In the genomic region with DNA sequence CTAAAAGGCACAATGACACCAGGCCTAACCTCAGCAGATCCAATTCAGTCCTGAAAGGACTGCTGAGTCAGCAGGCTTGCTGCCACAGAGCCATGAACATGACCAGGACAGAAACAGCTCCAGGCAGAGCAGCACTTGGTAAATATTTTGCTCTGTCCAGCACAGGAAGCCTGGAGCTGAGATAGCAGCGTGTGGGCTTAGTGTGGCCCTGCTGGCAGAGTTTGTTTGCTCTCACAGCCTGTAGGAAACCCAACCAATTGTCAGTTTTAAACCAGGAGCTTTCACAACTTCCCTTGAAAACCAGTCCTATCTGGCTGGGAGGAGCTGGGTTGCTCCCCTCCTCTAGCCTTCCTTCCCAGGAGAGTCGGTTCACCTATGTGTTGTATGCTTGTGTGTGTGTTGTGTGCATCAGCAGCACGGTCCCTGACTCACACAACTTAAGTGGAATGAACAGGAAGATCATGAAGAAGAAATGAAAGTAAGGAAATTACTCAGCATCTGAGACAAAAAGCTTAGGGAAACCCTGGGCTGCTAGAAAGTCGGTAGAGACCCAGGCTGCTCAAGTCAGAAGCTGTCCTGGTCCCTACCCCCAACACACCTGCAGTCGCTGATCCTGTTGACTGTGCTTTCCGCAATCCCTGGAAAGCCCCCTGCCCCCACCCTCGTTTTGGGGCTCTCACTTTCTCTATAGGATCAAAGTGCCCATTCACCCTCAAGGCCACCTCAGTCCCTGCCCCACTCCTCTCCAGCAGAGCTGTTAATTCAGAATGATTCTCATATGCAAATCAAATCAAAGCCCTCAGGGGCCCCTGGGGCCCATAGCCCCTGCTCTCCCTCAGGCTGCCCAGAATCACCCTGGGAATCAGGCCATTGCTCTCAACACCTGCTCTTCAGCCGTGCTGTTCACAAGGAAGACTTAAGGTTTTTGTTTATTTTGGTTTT, we compare ENCODE assay signal across 8 mouse cellular contexts. TPM values are rescaled to one million over a fixed set of nuclear protein-coding genes. Genes with fewer than 3 reads are reported as not detected.
DNase-seq lines count a peak whose midpoint lies in the region; ATAC-seq lines count a peak whose summit lies in the region.

No protein-coding gene starts in this region.

- H3K36me3 ChIP-seq in hindbrain, embryonic 10.5 days = no peaks in the 10 kb centered on the region
- no peaks in the 10 kb centered on the region for H3K36me3 ChIP-seq in hindbrain, embryonic 13.5 days
- no peaks in the 10 kb centered on the region for H3K36me3 ChIP-seq in kidney, embryonic 14.5 days (ENCODE audit: control insufficient read depth, insufficient read depth, low read length)

- peak overlapping the region; percentile 77 for H3K27ac ChIP-seq in hindbrain, embryonic 10.5 days
- no peak overlapping the region for H3K27ac ChIP-seq in hindbrain, embryonic 13.5 days
- peak overlapping the region; percentile 24; the same call in 1 of the 2 replicates for H3K27ac ChIP-seq in kidney, embryonic 14.5 days (ENCODE audit: low read depth, low read length)

- no peak for ATAC-seq in hindbrain, embryonic 13.5 days (ENCODE audit: low FRiP score)
- peak; percentile 44 for ATAC-seq in activated CD4-positive, CD25-positive, alpha-beta regulatory T cell, adult 4 months
- ATAC-seq in kidney, embryonic 14.5 days (ENCODE audit: low FRiP score, low TSS enrichment) = no peak

- peak overlapping the region; percentile 18; the same call in 1 of the 2 replicates for H3K4me3 ChIP-seq in hindbrain, embryonic 10.5 days
- H3K4me3 ChIP-seq in hindbrain, embryonic 13.5 days = no peak overlapping the region
- no peak overlapping the region for H3K4me3 ChIP-seq in kidney, embryonic 14.5 days (ENCODE audit: low read length)

- 6% methylated on average over 8 of the region's 8 CpGs for WGBS in hindbrain, embryonic 10.5 days
- 8% methylated on average over 8 of the region's 8 CpGs for WGBS in hindbrain, embryonic 13.5 days
- WGBS in kidney, embryonic 14.5 days = 7% methylated on average over 8 of the region's 8 CpGs

- DNase-seq in hindbrain, embryonic 10.5 days (ENCODE audit: low spot score) = no peak
- peak; percentile 43 to 50 for DNase-seq in heart, adult 9 months (ENCODE audit: low spot score in 2 of 2)
- peak; percentile 46 for DNase-seq in lung, postnatal 36 days
- no peak for DNase-seq in cerebellum, adult 9-10 months
- no peak for DNase-seq in frontal cortex, adult 2 months (ENCODE audit: extremely low spot score in 1 of 2, low spot score in 1 of 2)

- no peak overlapping the region; the same call in 1 of the 2 replicates for H3K9ac ChIP-seq in hindbrain, embryonic 13.5 days
- H3K9ac ChIP-seq in kidney, embryonic 14.5 days (ENCODE audit: low read depth, low read length) = no peak overlapping the region; the same call in 1 of the 2 replicates

- H3K4me1 ChIP-seq in hindbrain, embryonic 10.5 days (replicated peaks) = peaks cover 26% of the 10 kb centered on the region
- H3K4me1 ChIP-seq in hindbrain, embryonic 13.5 days (replicated peaks) = peaks cover 12% of the 10 kb centered on the region
- peaks cover 8% of the 10 kb centered on the region; the same call in 1 of the 2 replicates for H3K4me1 ChIP-seq in kidney, embryonic 14.5 days (ENCODE audit: control insufficient read depth, insufficient read depth, low read length)

- no peak overlapping the region for H3K4me2 ChIP-seq in hindbrain, embryonic 13.5 days
- H3K4me2 ChIP-seq in kidney, embryonic 14.5 days (replicated peaks; ENCODE audit: low read depth, low read length) = no peak overlapping the region

- H3K27me3 ChIP-seq in hindbrain, embryonic 10.5 days (ENCODE audit: insufficient read depth, poor library complexity, severe bottlenecking) = no peaks in the 10 kb centered on the region
- H3K27me3 ChIP-seq in hindbrain, embryonic 13.5 days = no peaks in the 10 kb centered on the region
- H3K27me3 ChIP-seq in kidney, embryonic 14.5 days (ENCODE audit: control insufficient read depth, insufficient read depth, low read length) = no peaks in the 10 kb centered on the region

- H3K9me3 ChIP-seq in hindbrain, embryonic 10.5 days = no peaks in the 10 kb centered on the region
- no peaks in the 10 kb centered on the region for H3K9me3 ChIP-seq in hindbrain, embryonic 13.5 days
- no peaks in the 10 kb centered on the region for H3K9me3 ChIP-seq in kidney, embryonic 14.5 days (ENCODE audit: control insufficient read depth, low read length)

RNA-seq across cellular contexts. Expression of a gene that starts 9.7 kb away (rescaled TPM):
- 31.0 and 33.0 TPM in 2 replicates for polyA plus RNA-seq in hindbrain, embryonic 10.5 days (2016; fragmentation: Nextera tagmentation; extraction: Ambion mirVana)
- polyA plus RNA-seq in hindbrain, embryonic 13.5 days (2015; fragmentation: Nextera tagmentation; extraction: Ambion mirVana) = 27.7 and 28.6 TPM in 2 replicates
- polyA plus RNA-seq in activated CD4-positive, CD25-positive, alpha-beta regulatory T cell, adult 4 months (2017; shearing (Covaris generic)) = 10 to 100 TPM; 50.0 to 57.9 TPM
- polyA plus RNA-seq in kidney, embryonic 14.5 days (2014; fragmentation: Nextera tagmentation; extraction: Ambion mirVana) = 31.5 and 43.7 TPM in 2 replicates
- polyA plus RNA-seq in frontal cortex, adult 2 months (2012; rRNA removed) = 18.8 and 20.4 TPM in 2 replicates

RNA-seq across cellular contexts. Expression of a gene that starts 22.0 kb away (rescaled TPM):
- polyA plus RNA-seq in hindbrain, embryonic 10.5 days (2016; fragmentation: Nextera tagmentation; extraction: Ambion mirVana) = 388 and 497 TPM in 2 replicates
- polyA plus RNA-seq in hindbrain, embryonic 13.5 days (2015; fragmentation: Nextera tagmentation; extraction: Ambion mirVana) = 329 and 334 TPM in 2 replicates
- 1,000 to 10,000 TPM; 1,145 to 1,405 TPM for polyA plus RNA-seq in activated CD4-positive, CD25-positive, alpha-beta regulatory T cell, adult 4 months (2017; shearing (Covaris generic))
- polyA plus RNA-seq in kidney, embryonic 14.5 days (2014; fragmentation: Nextera tagmentation; extraction: Ambion mirVana) = 527 and 692 TPM in 2 replicates
- polyA plus RNA-seq in frontal cortex, adult 2 months (2012; rRNA removed) = 507 and 512 TPM in 2 replicates

RNA-seq across cellular contexts. Expression of a gene that starts 44.2 kb away (rescaled TPM):
- polyA plus RNA-seq in hindbrain, embryonic 10.5 days (2016; fragmentation: Nextera tagmentation; extraction: Ambion mirVana) = 60.7 and 61.2 TPM in 2 replicates
- polyA plus RNA-seq in hindbrain, embryonic 13.5 days (2015; fragmentation: Nextera tagmentation; extraction: Ambion mirVana) = 54.3 and 58.3 TPM in 2 replicates
- 1 to 10 TPM; 7.7 to 8.8 TPM for polyA plus RNA-seq in activated CD4-positive, CD25-positive, alpha-beta regulatory T cell, adult 4 months (2017; shearing (Covaris generic))
- 49.0 and 62.1 TPM in 2 replicates for polyA plus RNA-seq in kidney, embryonic 14.5 days (2014; fragmentation: Nextera tagmentation; extraction: Ambion mirVana)
- 107 TPM in 2 replicates for polyA plus RNA-seq in frontal cortex, adult 2 months (2012; rRNA removed)

RNA-seq across cellular contexts. Expression of a gene that starts 58.8 kb away (rescaled TPM):
- polyA plus RNA-seq in hindbrain, embryonic 10.5 days (2016; fragmentation: Nextera tagmentation; extraction: Ambion mirVana) = 213 and 223 TPM in 2 replicates
- 209 and 211 TPM in 2 replicates for polyA plus RNA-seq in hindbrain, embryonic 13.5 days (2015; fragmentation: Nextera tagmentation; extraction: Ambion mirVana)
- 10 to 100 TPM; 80.4 to 88.8 TPM for polyA plus RNA-seq in activated CD4-positive, CD25-positive, alpha-beta regulatory T cell, adult 4 months (2017; shearing (Covaris generic))
- 133 and 140 TPM in 2 replicates for polyA plus RNA-seq in kidney, embryonic 14.5 days (2014; fragmentation: Nextera tagmentation; extraction: Ambion mirVana)
- 108 and 117 TPM in 2 replicates for polyA plus RNA-seq in frontal cortex, adult 2 months (2012; rRNA removed)

Comparison
In these comparisons a context has a peak if more than half of its experiments do, and no peak if none do; other contexts are left out.
1. DNase-seq: peak in heart, adult 9 months (2 of 2) and lung, postnatal 36 days (single experiment); none in hindbrain, embryonic 10.5 days (single experiment), cerebellum, adult 9-10 months (single experiment) and frontal cortex, adult 2 months (0 of 2).